Mouse (Mus musculus) hindbrain, embryonic 11.5 days (tissue): Measurements from ENCODE around the gene Dst. TPM values are rescaled to one million over a fixed set of nuclear protein-coding genes. Genes with fewer than 3 reads are reported as not detected.

Experiments
- ATAC-seq: fragments of 200-750 bp; cut with Nextera tagmentation; 2 replicates; pipeline ENCODE4 v1.8.0; 2017; ENCODE audit warnings: mild to moderate bottlenecking, moderate TSS enrichment, moderate library complexity; ENCODE audit not compliant: low FRiP score
- DNase-seq: peaks from one replicate; pipeline ENCODE4 v3.0.0-alpha.2; 2015; ENCODE audit warnings: low spot score
- H3K27ac ChIP-seq: fragments of 300-500 bp; sonication (generic); 2 replicates; pipeline ENCODE4 v1.5.1; 2014; ENCODE audit warnings: mild to moderate bottlenecking, low read depth, low read length
- H3K27me3 ChIP-seq: fragments of 300-500 bp; sonication (generic); 2 replicates; pipeline ENCODE4 v1.6.1; 2014; ENCODE audit warnings: mild to moderate bottlenecking, low read length, moderate library complexity, mixed read lengths; ENCODE audit not compliant: control insufficient read depth, insufficient read depth
- H3K36me3 ChIP-seq: fragments of 300-500 bp; sonication (generic); 2 replicates; pipeline ENCODE4 v1.6.1; 2014; ENCODE audit warnings: mild to moderate bottlenecking, low read length, moderate library complexity, mixed read lengths; ENCODE audit not compliant: control insufficient read depth, insufficient read depth
- H3K4me1 ChIP-seq: fragments of 300-500 bp; sonication (generic); replicated peaks from 2 replicates; pipeline ENCODE4 v1.6.1; 2014; ENCODE audit warnings: low read length, mixed read lengths; ENCODE audit not compliant: control insufficient read depth, insufficient read depth
- H3K4me2 ChIP-seq: fragments of 300-500 bp; sonication (generic); replicated peaks from 2 replicates; pipeline ENCODE4 v1.6.1; 2014; ENCODE audit warnings: mild to moderate bottlenecking, low read depth, low read length
- H3K4me3 ChIP-seq: fragments of 300-500 bp; sonication (generic); 2 replicates; pipeline ENCODE4 v1.5.1; 2014; ENCODE audit warnings: low read depth, low read length
- H3K9ac ChIP-seq: fragments of 300-500 bp; sonication (generic); 2 replicates; pipeline ENCODE4 v1.6.1; 2014; ENCODE audit warnings: low read depth, low read length
- H3K9me3 ChIP-seq: fragments of 300-500 bp; sonication (generic); 2 replicates; pipeline ENCODE4 v1.6.1; 2016; ENCODE audit warnings: low read length; ENCODE audit not compliant: control insufficient read depth
- WGBS: fragments of 180-500 bp; shearing (Covaris S2); extraction: QIAGEN DNeasy Blood & Tissue Kit; methylation state at CpG from one replicate; pipeline ENCODE4 v1.1.7; 2014; 5-methylcytosine and 5-hydroxymethylcytosine counted together
- polyA plus RNA-seq: library from polyadenylated mRNA; unstranded; fragments of >200 nt; fragmentation: Nextera tagmentation; extraction: Ambion mirVana; gene quantifications from 2 replicates; pipeline ENCODE4 v1.2.1, GENCODE M21; 2014

The Dst gene
- polyA plus RNA-seq, 1 experiment from 2014 or later = 60.0 TPM

DNA sequence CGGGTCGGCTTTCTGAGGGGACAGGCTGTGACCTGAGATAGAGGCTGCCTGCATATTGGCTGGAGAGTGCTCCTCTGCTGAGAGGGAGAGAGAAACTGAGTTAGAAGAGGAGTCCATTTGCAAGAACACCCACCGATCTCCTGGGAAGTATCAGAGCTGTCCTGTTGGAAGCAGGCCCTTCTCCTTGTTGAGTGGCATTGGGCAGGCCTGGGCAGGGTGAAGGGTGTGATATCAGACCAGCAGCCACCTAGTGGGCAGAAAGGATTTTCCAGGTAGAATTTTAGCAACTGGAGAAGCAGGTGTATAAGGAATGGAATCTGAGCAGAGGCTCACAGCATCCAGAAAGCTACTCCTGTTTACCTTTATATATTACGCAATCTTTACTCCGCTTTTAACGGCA, 39.8 kb downstream of the Dst start:
- Histone ChIP-seq H3K27ac (no peak overlapping the region), H3K9ac (no peak overlapping the region), H3K4me2 (no peak overlapping the region), H3K27me3 (no peaks in the 10 kb centered on the region), H3K4me3 (no peak overlapping the region), H3K9me3 (no peaks in the 10 kb centered on the region), H3K36me3 (no peaks in the 10 kb centered on the region), H3K4me1 (no peaks in the 10 kb centered on the region)
- WGBS = 94% methylated on average over 6 of the region's 6 CpGs
- ATAC-seq (no peak), DNase-seq (no peak)

DNA sequence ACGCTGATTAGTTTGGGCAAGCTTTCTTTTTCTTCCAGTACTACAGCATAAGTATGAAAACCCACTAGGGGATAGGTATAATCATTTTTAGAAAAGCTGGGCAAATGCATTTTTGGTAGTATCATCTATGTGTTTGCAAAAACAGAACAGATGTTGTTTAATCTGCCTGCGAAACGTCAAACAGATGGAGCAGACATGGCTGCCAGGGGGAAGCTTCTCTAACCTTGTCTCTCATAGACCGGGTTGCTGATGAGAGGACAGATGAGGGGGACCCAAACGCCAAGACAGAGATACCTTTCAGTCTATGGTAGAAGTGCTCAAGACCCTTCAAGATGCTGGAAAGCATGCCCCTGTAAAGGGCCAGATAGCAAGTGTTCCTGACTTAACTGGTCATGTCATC, 40.5 kb downstream of the Dst start:
- no peak for DNase-seq
- no peaks in the 10 kb centered on the region for H3K4me1 ChIP-seq
- no peak overlapping the region for H3K4me2 ChIP-seq
- no peak overlapping the region for H3K9ac ChIP-seq
- ATAC-seq = no peak
- H3K36me3 ChIP-seq = no peaks in the 10 kb centered on the region
- H3K4me3 ChIP-seq = no peak overlapping the region
- no peaks in the 10 kb centered on the region for H3K27me3 ChIP-seq
- no peak overlapping the region for H3K27ac ChIP-seq
- WGBS = 86% methylated on average over 5 of the region's 5 CpGs
- H3K9me3 ChIP-seq = no peaks in the 10 kb centered on the region

- H3K9me3 ChIP-seq = no peaks in the 10 kb centered on the region
- WGBS = 92% methylated on average over 6 of the region's 6 CpGs
- H3K36me3 ChIP-seq = no peaks in the 10 kb centered on the region
- H3K27me3 ChIP-seq = no peaks in the 10 kb centered on the region
- H3K9ac ChIP-seq = no peak overlapping the region
- H3K4me1 ChIP-seq = no peaks in the 10 kb centered on the region
- no peak for DNase-seq
- H3K4me2 ChIP-seq = no peak overlapping the region
- ATAC-seq = no peak
- H3K27ac ChIP-seq = no peak overlapping the region
- no peak overlapping the region for H3K4me3 ChIP-seq
Measured at GRCm38 (mm10) chr1:33955626-33956025, 47.6 kb downstream of the Dst start.

DNA sequence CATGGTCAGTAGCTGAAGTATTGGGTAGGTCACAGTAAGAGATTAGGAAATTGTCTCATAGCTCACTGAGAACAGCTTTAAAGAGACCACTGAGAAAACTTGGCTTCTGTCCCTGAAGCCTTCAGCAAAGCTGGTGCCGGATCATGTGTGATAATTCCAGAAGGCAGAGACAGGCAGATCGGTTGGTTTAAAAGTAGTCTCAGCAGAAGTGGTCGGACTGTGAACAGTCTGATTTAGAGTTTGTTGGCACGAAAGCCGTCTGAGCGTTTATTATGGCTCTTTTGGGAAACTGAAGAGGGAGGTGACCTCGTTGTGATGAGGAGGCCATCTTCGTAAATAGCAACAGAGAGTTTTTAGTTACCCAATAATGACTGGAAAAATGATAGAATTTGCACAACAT, 52.4 kb downstream of the Dst start:
- 94% methylated on average over 8 of the region's 8 CpGs for WGBS
- no peak overlapping the region for H3K9ac ChIP-seq
- no peak overlapping the region for H3K4me3 ChIP-seq
- no peaks in the 10 kb centered on the region for H3K27me3 ChIP-seq
- no peak overlapping the region for H3K4me2 ChIP-seq
- no peak overlapping the region for H3K27ac ChIP-seq
- DNase-seq = no peak
- no peak for ATAC-seq
- no peaks in the 10 kb centered on the region for H3K4me1 ChIP-seq
- no peaks in the 10 kb centered on the region for H3K36me3 ChIP-seq
- no peaks in the 10 kb centered on the region for H3K9me3 ChIP-seq

- H3K9me3 ChIP-seq = no peaks in the 10 kb centered on the region
- H3K27me3 ChIP-seq = no peaks in the 10 kb centered on the region
- H3K9ac ChIP-seq = no peak overlapping the region
- H3K4me2 ChIP-seq = no peak overlapping the region
- ATAC-seq = no peak
- no peaks in the 10 kb centered on the region; the same call in 1 of the 2 replicates for H3K4me1 ChIP-seq
- no peaks in the 10 kb centered on the region for H3K36me3 ChIP-seq
- DNase-seq = peak; percentile 57
- 54% methylated on average over 5 of the region's 5 CpGs for WGBS
- no peak overlapping the region for H3K27ac ChIP-seq
- no peak overlapping the region for H3K4me3 ChIP-seq
Measured at GRCm38 (mm10) chr1:33964643-33965042, 56.6 kb downstream of the Dst start.

- Histone ChIP-seq H3K27ac (no peak overlapping the region), H3K9me3 (no peaks in the 10 kb centered on the region), H3K36me3 (no peaks in the 10 kb centered on the region), H3K4me2 (no peak overlapping the region), H3K4me1 (no peaks in the 10 kb centered on the region; the same call in 1 of the 2 replicates), H3K9ac (no peak overlapping the region), H3K27me3 (no peaks in the 10 kb centered on the region), H3K4me3 (no peak overlapping the region)
- 88% methylated on average over 4 of the region's 4 CpGs for WGBS
- ATAC-seq (no peak), DNase-seq (no peak)
Measured at GRCm38 (mm10) chr1:33965824-33966223, 57.8 kb downstream of the Dst start.

DNA sequence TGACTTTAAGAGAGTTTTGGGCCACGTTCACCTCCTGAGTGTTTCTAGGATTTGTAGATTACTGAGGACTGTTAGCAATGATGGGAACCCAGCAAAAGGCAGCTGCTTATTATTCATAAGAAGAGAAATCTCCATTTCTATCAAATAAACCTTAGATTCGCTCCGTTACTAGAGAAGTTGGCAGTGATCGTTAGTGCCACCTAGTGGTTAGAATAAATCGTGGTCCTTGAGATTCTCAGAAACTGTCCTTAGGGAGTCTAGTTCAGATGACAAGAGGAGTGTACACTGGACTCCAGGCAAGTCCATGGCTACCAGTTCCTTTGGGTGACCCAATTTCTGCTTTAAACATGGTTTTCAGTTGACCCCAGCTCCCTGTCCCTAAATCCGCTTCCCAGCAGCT, 58.3 kb downstream of the Dst start:
- 35% methylated on average over 6 of the region's 6 CpGs for WGBS
- ATAC-seq (no peak), DNase-seq (peak; percentile 77)
- Histone ChIP-seq H3K9me3 (no peaks in the 10 kb centered on the region), H3K27me3 (no peaks in the 10 kb centered on the region), H3K36me3 (no peaks in the 10 kb centered on the region), H3K4me2 (no peak overlapping the region), H3K9ac (no peak overlapping the region), H3K4me1 (no peaks in the 10 kb centered on the region; the same call in 1 of the 2 replicates), H3K4me3 (no peak overlapping the region), H3K27ac (no peak overlapping the region)

GRCm38 (mm10) chr1:33967206-33967605, 59.2 kb downstream of the Dst start:
- H3K4me3 ChIP-seq = no peak overlapping the region

DNA sequence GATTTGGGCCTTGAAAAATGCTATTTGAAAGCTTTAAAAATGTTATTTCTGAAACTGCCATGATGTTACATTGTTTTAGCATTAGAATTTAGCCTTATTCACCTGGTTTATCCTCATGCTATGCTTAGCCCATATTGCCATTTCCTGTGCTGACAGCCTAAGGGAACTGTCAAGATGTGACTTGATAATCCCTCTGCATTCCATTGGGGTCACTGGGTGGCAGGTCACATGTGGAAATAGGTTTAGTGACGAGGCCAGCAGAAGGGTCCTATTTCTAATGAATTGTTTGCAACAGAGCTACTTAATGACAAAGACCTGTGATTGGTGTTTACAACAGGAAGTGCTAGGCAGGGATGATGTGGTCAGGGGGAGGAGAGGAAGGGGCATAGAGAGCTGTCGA, 61.9 kb downstream of the Dst start:
- ATAC-seq (peak; percentile 63; the same call in 1 of the 2 replicates), DNase-seq (peak; percentile 19)
- WGBS = 47% methylated on average over 2 of the region's 2 CpGs

More at GRCm38 (mm10) chr1:33967206-33967605, 59.2 kb downstream of the Dst start:
- no peak overlapping the region for H3K4me2 ChIP-seq
- H3K9ac ChIP-seq = no peak overlapping the region
- H3K27me3 ChIP-seq = no peaks in the 10 kb centered on the region
- H3K36me3 ChIP-seq = no peaks in the 10 kb centered on the region
- DNase-seq (no peak), ATAC-seq (no peak)
- WGBS = 78% methylated on average over 4 of the region's 4 CpGs
- H3K4me1 ChIP-seq = no peaks in the 10 kb centered on the region; the same call in 1 of the 2 replicates
- no peak overlapping the region for H3K27ac ChIP-seq
- no peaks in the 10 kb centered on the region for H3K9me3 ChIP-seq

More for the DNA sequence above, 61.9 kb downstream of the Dst start:
- Histone ChIP-seq H3K4me1 (no peaks in the 10 kb centered on the region; the same call in 1 of the 2 replicates), H3K36me3 (no peaks in the 10 kb centered on the region), H3K27me3 (no peaks in the 10 kb centered on the region), H3K9me3 (no peaks in the 10 kb centered on the region), H3K9ac (no peak overlapping the region), H3K4me2 (no peak overlapping the region), H3K27ac (no peak overlapping the region), H3K4me3 (no peak overlapping the region)
